Mouse (Mus musculus): ENCODE measurements around the gene Dbn1. TPM values are rescaled to one million over a fixed set of nuclear protein-coding genes. Genes with fewer than 3 reads are reported as not detected.

Dbn1 gene
- total RNA-seq, 2 experiments from 2014 or later: 0.45 TPM; not detected in 1

GRCm38 (mm10) chr13:55511492-55511861 lies 23.6 kb upstream of the Dbn1 start:
- ATAC-seq (replicated peaks; ENCODE audit: low FRiP score, poor library complexity, severe bottlenecking): no peak

DNA sequence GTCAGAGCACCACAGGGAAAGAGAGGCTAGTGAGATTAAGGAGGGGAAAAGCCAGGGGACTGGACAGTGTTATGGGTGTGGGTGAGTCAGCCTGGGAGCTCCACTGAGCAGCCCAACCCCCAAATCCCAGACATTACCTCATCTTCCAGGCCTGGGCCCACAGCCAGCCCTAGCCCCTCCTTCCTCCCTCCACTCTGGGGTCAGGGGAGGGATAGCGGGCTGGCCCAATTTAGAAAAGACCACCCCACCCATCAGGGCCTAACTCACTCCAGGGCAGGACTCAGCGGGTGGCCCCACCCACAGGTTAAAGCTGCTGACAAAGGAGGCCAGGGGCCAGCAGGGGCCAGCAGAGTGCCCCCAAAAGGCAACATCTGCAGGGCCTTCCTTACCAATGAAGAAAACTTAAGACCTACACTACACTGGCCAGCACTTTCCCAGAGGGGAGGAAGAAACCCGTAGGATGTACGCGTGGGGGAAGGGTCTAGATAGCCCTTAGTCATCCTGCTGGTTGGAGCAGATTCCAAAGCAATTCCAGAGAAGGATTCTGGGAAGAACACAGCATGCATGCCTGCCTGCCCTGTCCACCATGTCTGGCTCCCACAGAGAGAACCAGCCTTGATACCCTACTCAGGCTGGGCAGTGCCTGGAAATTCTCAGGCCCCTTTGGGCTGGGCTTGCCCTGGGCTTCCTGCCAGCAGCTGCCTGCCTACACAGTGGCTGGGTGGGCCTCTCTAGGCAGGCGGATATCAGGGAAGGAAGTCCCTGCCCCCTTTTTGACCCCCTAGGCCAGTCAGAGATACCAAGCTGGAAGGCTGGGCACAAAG lies 23.0 kb upstream of the Dbn1 start:
- ATAC-seq (replicated peaks; ENCODE audit: low FRiP score, poor library complexity, severe bottlenecking): no peak

GRCm38 (mm10) chr13:55510332-55510667 lies 22.4 kb upstream of the Dbn1 start:
- no peak for ATAC-seq (replicated peaks; ENCODE audit: low FRiP score, poor library complexity, severe bottlenecking)

DNA sequence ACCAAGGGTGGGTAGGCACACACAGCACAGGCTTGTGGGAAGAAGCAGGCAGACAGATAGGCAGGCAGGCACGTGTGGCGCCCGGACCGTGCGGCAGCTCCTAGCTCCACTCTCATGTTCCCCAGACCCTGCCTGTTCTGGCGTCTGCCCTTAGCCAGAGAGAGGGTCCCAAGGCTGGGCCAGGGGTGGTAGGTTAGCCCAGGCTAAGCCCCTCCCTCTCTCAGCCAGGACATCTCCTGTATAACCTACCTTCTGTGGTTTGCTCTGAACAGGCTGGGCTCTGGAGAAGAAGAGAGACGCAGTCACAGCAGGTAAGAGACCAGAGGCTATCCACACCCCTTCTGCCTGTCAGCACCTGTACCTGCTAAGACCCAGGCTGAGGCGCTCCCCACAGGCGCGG lies 20.6 kb upstream of the Dbn1 start:
- ATAC-seq (replicated peaks; ENCODE audit: low FRiP score, poor library complexity, severe bottlenecking): no peak

DNA sequence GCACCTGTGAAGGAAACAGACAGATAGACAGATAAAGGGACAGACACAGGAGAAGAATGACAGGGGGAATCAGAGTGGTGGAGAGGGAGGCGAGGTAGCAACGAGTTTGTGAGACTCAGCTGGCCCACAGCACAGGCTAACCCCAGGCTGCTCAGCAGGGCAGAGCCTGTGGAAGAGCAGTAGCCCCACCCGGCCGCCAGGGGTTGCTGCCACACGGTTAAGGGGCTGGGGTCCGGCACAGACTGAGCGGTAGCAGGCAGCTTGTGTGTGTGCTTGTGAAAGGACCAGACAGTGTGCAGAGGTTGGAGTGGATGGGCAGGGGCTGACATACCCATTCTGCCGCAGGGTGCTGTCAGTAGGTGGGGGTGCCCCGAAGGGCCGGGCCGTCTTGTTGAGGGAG lies 20.0 kb upstream of the Dbn1 start:
- ATAC-seq (replicated peaks; ENCODE audit: low FRiP score, poor library complexity, severe bottlenecking): no peak

GRCm38 (mm10) chr13:55506697-55507096 lies 18.8 kb upstream of the Dbn1 start:
- no peak for ATAC-seq (replicated peaks; ENCODE audit: low FRiP score, poor library complexity, severe bottlenecking)

GRCm38 (mm10) chr13:55505810-55506209 lies 17.9 kb upstream of the Dbn1 start:
- ATAC-seq (replicated peaks; ENCODE audit: low FRiP score, poor library complexity, severe bottlenecking): no peak

DNA sequence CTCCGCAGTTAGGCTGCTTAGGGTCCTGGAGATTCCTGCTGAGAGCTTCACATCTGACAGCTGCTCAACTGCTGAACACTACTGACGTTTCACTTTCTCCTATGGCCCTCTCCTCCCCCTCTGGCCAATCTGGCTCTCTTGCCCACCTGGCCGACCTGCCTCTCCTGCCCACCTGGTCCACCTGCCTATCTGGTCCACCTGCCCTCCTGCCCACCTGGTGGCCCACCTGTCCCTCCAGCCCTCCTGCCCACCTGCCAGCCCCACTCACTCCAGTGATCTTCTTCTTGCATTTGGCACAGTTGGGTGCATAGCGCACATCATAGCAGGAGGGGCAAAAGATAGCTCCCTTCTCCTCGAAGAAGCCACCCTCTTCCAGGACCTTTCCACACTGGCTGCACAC lies 16.5 kb upstream of the Dbn1 start:
- ATAC-seq (replicated peaks; ENCODE audit: low FRiP score, poor library complexity, severe bottlenecking): no peak

- no peak for ATAC-seq (replicated peaks; ENCODE audit: low FRiP score, poor library complexity, severe bottlenecking)
Measured at GRCm38 (mm10) chr13:55502405-55502804, 14.5 kb upstream of the Dbn1 start.

DNA sequence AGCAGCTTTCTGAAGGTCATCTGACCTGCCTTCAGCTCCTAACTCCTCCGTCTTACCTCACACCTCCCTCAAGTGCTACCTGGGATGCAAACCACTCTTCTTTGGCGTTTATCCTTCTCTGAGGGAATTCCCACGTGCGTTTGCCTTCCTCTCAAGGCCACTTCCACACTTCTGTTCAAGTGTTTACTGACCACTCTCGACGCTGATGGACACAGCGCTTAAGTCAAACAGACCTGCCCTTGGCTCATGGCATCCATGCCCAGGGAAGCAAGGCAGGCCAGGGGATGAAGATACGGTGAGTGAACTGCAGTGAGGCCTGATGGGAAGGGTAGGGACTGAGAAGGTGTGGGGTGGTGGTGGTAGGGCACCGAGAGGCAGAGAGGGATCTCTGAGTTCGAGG lies 12.7 kb upstream of the Dbn1 start:
- no peak for ATAC-seq (replicated peaks; ENCODE audit: low FRiP score, poor library complexity, severe bottlenecking)

DNA sequence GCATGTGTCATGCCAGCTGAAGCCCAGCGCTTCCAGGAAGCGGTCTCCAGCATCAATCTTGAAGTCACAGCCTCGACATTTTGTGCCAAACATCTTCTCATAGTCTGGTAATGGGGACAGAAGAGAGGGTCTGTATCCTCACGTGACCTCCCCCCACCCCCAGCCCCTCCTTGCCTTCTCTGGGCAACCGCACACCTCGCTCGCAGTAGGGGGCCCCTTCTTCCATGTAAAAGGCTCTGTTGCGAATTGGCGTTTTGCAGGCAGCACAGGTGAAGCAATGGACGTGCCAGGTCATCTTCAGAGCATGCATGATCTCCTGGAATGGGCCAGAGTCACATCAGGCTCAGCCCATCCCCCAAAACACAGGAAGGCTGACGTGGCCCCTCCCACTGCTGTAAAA lies 11.0 kb upstream of the Dbn1 start:
- ATAC-seq (replicated peaks; ENCODE audit: low FRiP score, poor library complexity, severe bottlenecking): no peak

- ATAC-seq (replicated peaks; ENCODE audit: low FRiP score, poor library complexity, severe bottlenecking): no peak
Measured at GRCm38 (mm10) chr13:55496661-55497060, 8.8 kb upstream of the Dbn1 start.

DNA sequence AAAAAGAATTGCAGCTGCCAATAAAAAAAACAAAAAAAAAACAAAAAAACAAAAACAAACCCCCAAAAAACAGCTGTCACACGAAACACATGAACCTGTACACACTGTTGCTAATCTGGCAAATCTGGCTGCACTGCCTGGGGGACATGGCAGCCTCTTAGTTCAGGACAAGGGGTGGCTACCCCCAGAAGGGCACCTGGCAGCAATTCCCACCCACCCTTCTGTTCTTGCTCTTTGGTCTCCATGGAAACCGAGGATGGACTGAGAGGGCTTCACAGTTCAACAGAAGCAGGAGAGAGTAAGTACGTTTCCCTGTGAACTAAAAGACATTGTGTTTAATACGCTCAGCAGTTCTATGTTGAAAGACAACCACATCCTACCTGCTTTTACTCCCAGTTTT lies 7.8 kb upstream of the Dbn1 start:
- ATAC-seq (replicated peaks; ENCODE audit: low FRiP score, poor library complexity, severe bottlenecking): no peak

- ATAC-seq (replicated peaks; ENCODE audit: low FRiP score, poor library complexity, severe bottlenecking): no peak
Measured at GRCm38 (mm10) chr13:55494883-55495621, 7.1 kb upstream of the Dbn1 start.

GRCm38 (mm10) chr13:55494257-55494656 lies 6.3 kb upstream of the Dbn1 start:
- ATAC-seq (replicated peaks; ENCODE audit: low FRiP score, poor library complexity, severe bottlenecking): no peak

- ATAC-seq (replicated peaks; ENCODE audit: low FRiP score, poor library complexity, severe bottlenecking): no peak
Measured at GRCm38 (mm10) chr13:55486916-55487577, 864 bp downstream of the Dbn1 start.

DNA sequence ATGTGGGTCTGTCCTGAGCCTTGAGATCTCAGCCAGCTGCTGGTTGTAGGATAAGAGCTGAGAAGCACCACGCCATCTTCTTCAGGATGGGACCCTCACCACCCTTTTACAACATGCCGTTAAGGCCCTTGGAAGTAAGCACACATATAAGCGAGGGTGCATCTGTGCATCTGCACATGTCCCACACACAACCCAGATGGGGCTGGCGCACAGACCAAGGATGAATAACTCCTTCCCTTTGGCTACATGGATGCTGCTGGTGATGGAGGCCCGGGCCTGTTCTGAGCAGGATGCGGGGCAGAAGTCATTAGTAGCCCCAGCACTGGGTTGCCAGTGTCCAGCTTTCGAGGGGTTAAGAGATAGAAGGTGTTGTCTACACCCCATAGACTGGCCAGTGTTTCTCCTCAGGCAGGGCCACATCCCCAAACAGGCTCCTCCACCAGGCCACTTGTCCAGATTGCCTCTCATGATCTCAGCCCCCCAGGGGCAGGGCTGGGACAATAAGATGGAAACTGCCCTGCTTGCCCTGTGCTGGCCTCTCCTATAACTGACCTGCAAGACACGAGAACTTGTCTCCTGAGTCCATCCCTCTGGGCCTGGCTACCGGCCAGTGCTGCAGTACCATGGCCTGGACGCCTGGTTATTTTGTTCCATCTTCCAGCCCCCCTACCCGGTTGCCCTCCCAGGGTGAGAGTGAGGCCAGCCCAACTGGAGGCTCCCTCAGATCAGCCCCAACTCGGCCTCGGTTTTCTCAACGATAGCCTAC lies 1.7 kb downstream of the Dbn1 start:
- 0 out of 2 replicates have a peak, but pooled peaks have one; percentile 16 for ATAC-seq (replicated peaks; ENCODE audit: low FRiP score, poor library complexity, severe bottlenecking)

GRCm38 (mm10) chr13:55484520-55485088 lies 3.3 kb downstream of the Dbn1 start:
- ATAC-seq (replicated peaks; ENCODE audit: low FRiP score, poor library complexity, severe bottlenecking): no peak

- ATAC-seq (replicated peaks; ENCODE audit: low FRiP score, poor library complexity, severe bottlenecking): no peak
Measured at GRCm38 (mm10) chr13:55483593-55483992, 4.3 kb downstream of the Dbn1 start.

DNA sequence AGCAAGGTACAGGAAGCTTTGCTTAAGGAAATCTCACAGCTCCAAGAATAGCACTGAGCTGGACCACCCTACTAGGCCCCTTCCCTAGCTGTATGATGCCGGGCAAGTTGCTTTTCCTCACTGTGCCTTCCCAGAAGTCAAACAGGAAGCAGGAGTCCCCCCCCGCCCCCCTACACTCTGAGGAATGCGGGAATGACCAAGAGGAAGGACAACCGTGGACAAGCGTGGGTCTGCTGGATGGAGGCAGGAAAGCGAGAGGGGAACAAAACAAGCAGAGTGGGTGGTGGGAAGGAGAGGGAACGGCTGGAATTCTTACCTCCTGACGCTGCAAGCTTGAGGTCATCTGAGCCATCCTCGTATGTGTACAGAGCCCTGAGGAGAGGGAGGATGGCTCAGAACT lies 4.8 kb downstream of the Dbn1 start:
- ATAC-seq (replicated peaks; ENCODE audit: low FRiP score, poor library complexity, severe bottlenecking): no peak

Data from erythroid progenitor cell, adult 5-6 weeks (primary cell).